Mouse (Mus musculus) stomach, embryonic 15.5 days (tissue): ENCODE results near the gene Rasl10a. TPM values are rescaled to one million over a fixed set of nuclear protein-coding genes. Genes with fewer than 3 reads are reported as not detected.

ENCODE experiments used
- ATAC-seq: fragments of 200-750 bp; cut with Nextera tagmentation; 2 replicates; pipeline ENCODE4 v1.8.0; 2017; ENCODE audit warnings: low read depth, moderate number of reproducible peaks, moderate TSS enrichment; ENCODE audit not compliant: insufficient read depth, low FRiP score
- H3K27ac ChIP-seq: fragments of 300-500 bp; sonication (generic); 2 replicates; pipeline ENCODE4 v1.5.1; 2015; ENCODE audit warnings: mild to moderate bottlenecking, inconsistent platforms
- H3K27me3 ChIP-seq: fragments of 300-500 bp; sonication (generic); replicated peaks from 2 replicates; pipeline ENCODE4 v1.6.1; 2015; ENCODE audit warnings: inconsistent platforms
- H3K36me3 ChIP-seq: fragments of 300-500 bp; sonication (generic); 2 replicates; pipeline ENCODE4 v1.6.1; 2015; ENCODE audit warnings: inconsistent platforms
- H3K4me1 ChIP-seq: fragments of 300-500 bp; sonication (generic); 2 replicates; pipeline ENCODE4 v1.6.1; 2015; ENCODE audit warnings: inconsistent platforms
- H3K4me2 ChIP-seq: fragments of 300-500 bp; sonication (generic); 2 replicates; pipeline ENCODE4 v1.6.1; 2015; ENCODE audit warnings: mild to moderate bottlenecking, inconsistent platforms
- H3K4me3 ChIP-seq: fragments of 300-500 bp; sonication (generic); replicated peaks from 2 replicates; pipeline ENCODE4 v1.5.1; 2015; ENCODE audit warnings: inconsistent platforms
- H3K9ac ChIP-seq: fragments of 300-500 bp; sonication (generic); 2 replicates; pipeline ENCODE4 v1.6.1; 2015; ENCODE audit warnings: inconsistent platforms
- H3K9me3 ChIP-seq: fragments of 300-500 bp; sonication (generic); 2 replicates; pipeline ENCODE4 v1.6.1; 2016; ENCODE audit warnings: inconsistent platforms
- WGBS: fragments of 180-500 bp; shearing (Covaris S2); methylation state at CpG from one replicate; pipeline ENCODE4 v1.1.7; 2015; 5-methylcytosine and 5-hydroxymethylcytosine counted together
- polyA plus RNA-seq: library from polyadenylated mRNA; unstranded; fragments of >200 nt; fragmentation: Nextera tagmentation; extraction: Ambion mirVana; gene quantifications from 2 replicates; pipeline ENCODE4 v1.2.1, GENCODE M21; 2015

Gene Rasl10a
- polyA plus RNA-seq, 1 experiment from 2014 or later = 0.71 TPM

- ATAC-seq = no peak
- Histone ChIP-seq H3K9me3 (no peaks in the 10 kb centered on the region), H3K36me3 (no peaks in the 10 kb centered on the region), H3K4me3 (no peak overlapping the region), H3K27me3 (peaks cover 54% of the 10 kb centered on the region), H3K9ac (no peak overlapping the region), H3K4me2 (no peak overlapping the region), H3K27ac (no peak overlapping the region), H3K4me1 (peaks cover 36% of the 10 kb centered on the region)
- 47% methylated on average over 23 of the region's 23 CpGs for WGBS
These were observed 1.7 kb upstream of the Rasl10a start for GRCm38 (mm10) chr11:5055945-5056938.

GRCm38 (mm10) chr11:5057064-5057463, 864 bp upstream of the Rasl10a start:
- 62% methylated on average over 8 of the region's 8 CpGs for WGBS
- Histone ChIP-seq H3K27ac (no peak overlapping the region), H3K9ac (no peak overlapping the region), H3K4me2 (no peak overlapping the region), H3K9me3 (no peaks in the 10 kb centered on the region), H3K27me3 (peaks cover 58% of the 10 kb centered on the region), H3K36me3 (no peaks in the 10 kb centered on the region), H3K4me3 (no peak overlapping the region), H3K4me1 (peaks cover 43% of the 10 kb centered on the region)
- ATAC-seq = no peak

- Histone ChIP-seq H3K27ac (no peak overlapping the region), H3K4me3 (peak overlapping the region; percentile 48), H3K4me1 (peaks cover 48% of the 10 kb centered on the region), H3K9me3 (no peaks in the 10 kb centered on the region), H3K36me3 (no peaks in the 10 kb centered on the region), H3K9ac (0 out of 2 replicates have a peak overlapping the region, but pooled peaks have one; percentile 13), H3K4me2 (peak overlapping the region; percentile 98), H3K27me3 (peaks cover 58% of the 10 kb centered on the region)
- WGBS = 34% methylated on average over 8 of the region's 8 CpGs
- ATAC-seq = no peak
These were observed 430 bp upstream of the Rasl10a start for GRCm38 (mm10) chr11:5057541-5057855.

- peaks cover 64% of the 10 kb centered on the region for H3K27me3 ChIP-seq
- H3K4me2 ChIP-seq = no peak overlapping the region; the same call in 1 of the 2 replicates
- H3K9me3 ChIP-seq = no peaks in the 10 kb centered on the region
These were observed 855 bp downstream of the Rasl10a start for GRCm38 (mm10) chr11:5058783-5059182.

GRCm38 (mm10) chr11:5059230-5059629, 1.3 kb downstream of the Rasl10a start:
- Histone ChIP-seq H3K4me3 (0 out of 2 replicates have a peak overlapping the region, but pooled peaks have one; percentile 2), H3K4me1 (peaks cover 64% of the 10 kb centered on the region), H3K27ac (no peak overlapping the region), H3K4me2 (no peak overlapping the region; the same call in 1 of the 2 replicates), H3K27me3 (peaks cover 64% of the 10 kb centered on the region), H3K36me3 (no peaks in the 10 kb centered on the region), H3K9me3 (no peaks in the 10 kb centered on the region), H3K9ac (no peak overlapping the region)
- 21% methylated on average over 14 of the region's 14 CpGs for WGBS
- ATAC-seq = no peak

More at GRCm38 (mm10) chr11:5058783-5059182, 855 bp downstream of the Rasl10a start:
- WGBS = 37% methylated on average over 9 of the region's 9 CpGs
- Histone ChIP-seq H3K9ac (no peak overlapping the region), H3K4me1 (peaks cover 59% of the 10 kb centered on the region), H3K27ac (no peak overlapping the region), H3K4me3 (0 out of 2 replicates have a peak overlapping the region, but pooled peaks have one; percentile 2), H3K36me3 (no peaks in the 10 kb centered on the region)
- no peak for ATAC-seq

GRCm38 (mm10) chr11:5059704-5060156, 1.8 kb downstream of the Rasl10a start:
- 18% methylated on average over 27 of the region's 27 CpGs for WGBS
- H3K9me3 ChIP-seq = no peaks in the 10 kb centered on the region
- peaks cover 64% of the 10 kb centered on the region for H3K27me3 ChIP-seq
- H3K4me1 ChIP-seq = peaks cover 68% of the 10 kb centered on the region
- H3K27ac ChIP-seq = no peak overlapping the region
- H3K9ac ChIP-seq = no peak overlapping the region
- H3K36me3 ChIP-seq = no peaks in the 10 kb centered on the region
- no peak for ATAC-seq
- H3K4me3 ChIP-seq = no peak overlapping the region
- no peak overlapping the region for H3K4me2 ChIP-seq

GRCm38 (mm10) chr11:5060756-5061412, 3.0 kb downstream of the Rasl10a start:
- H3K27me3 ChIP-seq = peaks cover 61% of the 10 kb centered on the region
- no peak for ATAC-seq
- WGBS = 73% methylated on average over 23 of the region's 28 CpGs

GRCm38 (mm10) chr11:5061413-5062139, 3.6 kb downstream of the Rasl10a start:
- no peaks in the 10 kb centered on the region for H3K36me3 ChIP-seq
- H3K4me1 ChIP-seq = peaks cover 64% of the 10 kb centered on the region
- ATAC-seq = peak; percentile 65
- H3K4me3 ChIP-seq = peak overlapping the region; percentile 34
- no peaks in the 10 kb centered on the region for H3K9me3 ChIP-seq
- 0 out of 2 replicates have a peak overlapping the region, but pooled peaks have one; percentile 11 for H3K9ac ChIP-seq
- peak overlapping the region; percentile 83 for H3K4me2 ChIP-seq
- 4% methylated on average over 61 of the region's 62 CpGs for WGBS
- H3K27me3 ChIP-seq = peaks cover 55% of the 10 kb centered on the region
- no peak overlapping the region for H3K27ac ChIP-seq

More at GRCm38 (mm10) chr11:5060756-5061412, 3.0 kb downstream of the Rasl10a start:
- no peaks in the 10 kb centered on the region for H3K9me3 ChIP-seq
- peaks cover 71% of the 10 kb centered on the region for H3K4me1 ChIP-seq
- H3K36me3 ChIP-seq = no peaks in the 10 kb centered on the region
- H3K4me3 ChIP-seq = peak overlapping the region; percentile 34
- H3K9ac ChIP-seq = no peak overlapping the region
- peak overlapping the region; percentile 83 for H3K4me2 ChIP-seq
- H3K27ac ChIP-seq = no peak overlapping the region

- H3K9ac ChIP-seq = no peak overlapping the region
- H3K4me3 ChIP-seq = peak overlapping the region; percentile 34
- H3K27me3 ChIP-seq = peaks cover 48% of the 10 kb centered on the region
- H3K9me3 ChIP-seq = no peaks in the 10 kb centered on the region
- H3K36me3 ChIP-seq = no peaks in the 10 kb centered on the region
- no peak for ATAC-seq
- peaks cover 61% of the 10 kb centered on the region for H3K4me1 ChIP-seq
- 25% methylated on average over 13 of the region's 13 CpGs for WGBS
- peak overlapping the region; percentile 83 for H3K4me2 ChIP-seq
- H3K27ac ChIP-seq = no peak overlapping the region
These were observed 4.4 kb downstream of the Rasl10a start for GRCm38 (mm10) chr11:5062326-5062725.

GRCm38 (mm10) chr11:5062860-5063505, 5.1 kb downstream of the Rasl10a start:
- 68% methylated on average over 13 of the region's 13 CpGs for WGBS
- no peaks in the 10 kb centered on the region for H3K36me3 ChIP-seq
- H3K4me1 ChIP-seq = peaks cover 54% of the 10 kb centered on the region
- H3K4me3 ChIP-seq = peak overlapping the region; percentile 34; the same call in 1 of the 2 replicates
- no peak for ATAC-seq
- peak overlapping the region; percentile 83 for H3K4me2 ChIP-seq
- no peak overlapping the region for H3K27ac ChIP-seq
- H3K9me3 ChIP-seq = no peaks in the 10 kb centered on the region
- peaks cover 41% of the 10 kb centered on the region for H3K27me3 ChIP-seq
- H3K9ac ChIP-seq = no peak overlapping the region
